Mouse (Mus musculus) kidney, adult 2 months (tissue): ENCODE measurements around the gene Slc22a3. TPM values are rescaled to one million over a fixed set of nuclear protein-coding genes. Genes with fewer than 3 reads are reported as not detected.

Source experiments
- DNase-seq: peaks from one replicate; pipeline ENCODE4 v3.0.0; 2021
- H3K27ac ChIP-seq: fragments of 200-500 bp; 2 replicates; pipeline ENCODE4 v1.5.1; 2012; ENCODE audit warnings: low read depth, low read length, control low read depth, inconsistent platforms; ENCODE audit not compliant: insufficient read depth
- H3K27me3 ChIP-seq: fragments of 200-500 bp; replicated peaks from 2 replicates; pipeline ENCODE4 v1.6.1; 2012; ENCODE audit warnings: mild to moderate bottlenecking, moderate library complexity, low read length, inconsistent platforms; ENCODE audit not compliant: control insufficient read depth, insufficient read depth
- H3K36me3 ChIP-seq: fragments of 200-500 bp; 2 replicates; pipeline ENCODE4 v1.6.1; 2012; ENCODE audit warnings: mild to moderate bottlenecking, moderate library complexity, low read length, inconsistent platforms; ENCODE audit not compliant: control insufficient read depth, insufficient read depth
- H3K4me1 ChIP-seq: fragments of 200-500 bp; 2 replicates; pipeline ENCODE4 v1.6.1; 2011; ENCODE audit warnings: low read length; ENCODE audit not compliant: control insufficient read depth, insufficient read depth
- H3K4me3 ChIP-seq: fragments of 200-500 bp; 2 replicates; pipeline ENCODE4 v1.5.1; 2011; ENCODE audit warnings: mild to moderate bottlenecking, low read depth, low read length, control low read depth; ENCODE audit not compliant: insufficient read depth
- CTCF ChIP-seq: fragments of 200-500 bp; conservative IDR thresholded peaks from 2 replicates; pipeline ENCODE4 v1.5.1; 2011; ENCODE audit warnings: low read depth, mild to moderate bottlenecking, control low read depth, low read length, moderate library complexity, mixed read lengths; ENCODE audit not compliant: insufficient read depth, insufficient read length
- POLR2A ChIP-seq: fragments of 200-500 bp; IDR thresholded peaks from one replicate; pipeline ENCODE4 v1.6.1; 2011; ENCODE audit warnings: low read depth, low read length, control low read depth
- WGBS: fragments of 180-500 bp; shearing (Covaris S2); methylation state at CpG from one replicate; pipeline ENCODE4 v1.1.7; 2018; 5-methylcytosine and 5-hydroxymethylcytosine counted together
- polyA plus RNA-seq: library from polyadenylated mRNA; depleted of rRNA; stranded (reverse); fragments of >200 nt; gene quantifications from 2 replicates; pipeline ENCODE4 v1.2.3, GENCODE M21; 2012; rRNA removed

Slc22a3 gene
- 1.3 and 1.4 TPM in 2 replicates for polyA plus RNA-seq

DNA sequence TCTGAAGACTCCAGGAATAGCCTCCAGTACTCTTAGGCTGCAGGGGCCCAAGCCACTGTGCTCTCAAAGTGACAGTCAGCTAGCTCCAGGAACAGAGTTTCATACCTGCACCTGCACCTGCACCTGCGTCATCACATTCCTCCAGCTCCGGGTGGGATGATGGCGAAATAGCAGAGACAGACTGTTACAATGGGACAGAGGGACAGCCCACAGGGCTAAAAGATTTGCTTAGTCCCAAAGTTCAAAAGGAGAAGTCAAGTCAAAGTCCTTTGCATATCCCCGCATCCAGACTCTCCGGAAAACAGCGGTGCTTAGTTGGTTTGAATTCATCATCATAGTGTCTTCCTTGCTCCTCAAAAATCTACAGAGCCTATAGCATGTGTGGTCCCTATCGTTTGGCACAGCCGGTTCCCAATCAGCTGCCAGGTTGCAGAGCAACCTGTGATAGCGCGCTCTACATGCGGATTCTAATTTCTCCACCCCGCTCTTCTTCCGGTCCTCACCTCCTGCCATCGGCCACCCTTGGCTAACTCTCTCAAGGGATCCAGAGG, at the start of gene Slc22a3:
TSS of gene Slc22a3 (minus strand) at position 51 of the 551 bp plus-strand sequence.
- Histone ChIP-seq H3K27ac (no peak within 1 kb of the TSS), H3K36me3 (no peaks in the 10 kb centered on the region), H3K4me1 (no peaks in the 10 kb centered on the region), H3K4me3 (no peak within 1 kb of the TSS), H3K27me3 (no peaks in the 10 kb centered on the region; the same call in 1 of the 2 replicates)
- TF ChIP-seq CTCF (no peak), POLR2A (no peak)
- DNase-seq: no peak
- whole genome bisulfite sequencing: 19% methylated on average over 14 of the region's 14 CpGs

DNA sequence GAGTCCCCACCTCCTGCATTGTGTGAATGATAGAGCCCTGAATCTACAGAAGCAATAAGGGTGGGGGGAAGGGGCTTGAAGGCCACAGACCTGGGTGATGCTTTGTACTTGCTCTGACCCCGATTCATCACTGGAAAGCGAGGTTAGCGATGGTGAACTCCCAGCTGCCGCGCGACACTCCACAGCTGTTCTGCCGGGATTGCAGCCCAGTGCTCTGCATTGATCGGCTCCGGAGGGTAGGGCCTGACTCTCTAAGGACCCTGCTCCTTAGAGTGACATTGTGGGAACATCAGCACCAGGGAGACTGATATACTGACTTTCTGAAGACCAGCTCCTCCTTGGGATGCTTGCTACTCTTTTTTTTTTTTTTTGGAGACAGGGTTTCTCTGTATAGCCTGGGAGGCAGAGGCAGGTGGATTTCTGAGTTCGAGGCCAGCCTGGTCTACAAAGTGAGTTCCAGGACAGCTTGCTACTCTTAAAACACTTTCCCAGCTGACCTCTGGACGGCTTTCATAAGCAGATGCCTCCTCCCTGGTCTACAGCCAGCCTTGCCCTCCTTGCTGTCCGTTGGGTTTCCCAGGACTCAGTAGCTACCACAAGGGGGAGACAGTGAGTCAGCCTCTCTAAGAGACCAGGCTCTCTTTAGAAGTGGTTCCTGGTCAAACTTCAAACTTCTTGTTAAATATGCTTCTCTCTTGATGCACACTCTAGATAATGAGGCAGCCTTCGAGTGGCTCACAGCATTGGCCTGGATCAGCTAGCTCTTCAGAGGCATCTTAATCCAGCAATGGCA, 27.0 kb upstream of the Slc22a3 start:
- DNase-seq: peak; percentile 87
- TF ChIP-seq CTCF: peak; percentile 85
- no peak for TF ChIP-seq POLR2A
- 35% methylated on average over 13 of the region's 13 CpGs for WGBS
- no peaks in the 10 kb centered on the region for H3K36me3 ChIP-seq
- no peak overlapping the region for H3K4me3 ChIP-seq
- no peaks in the 10 kb centered on the region for H3K27me3 ChIP-seq
- H3K27ac ChIP-seq: no peak overlapping the region
- no peaks in the 10 kb centered on the region for H3K4me1 ChIP-seq

DNA sequence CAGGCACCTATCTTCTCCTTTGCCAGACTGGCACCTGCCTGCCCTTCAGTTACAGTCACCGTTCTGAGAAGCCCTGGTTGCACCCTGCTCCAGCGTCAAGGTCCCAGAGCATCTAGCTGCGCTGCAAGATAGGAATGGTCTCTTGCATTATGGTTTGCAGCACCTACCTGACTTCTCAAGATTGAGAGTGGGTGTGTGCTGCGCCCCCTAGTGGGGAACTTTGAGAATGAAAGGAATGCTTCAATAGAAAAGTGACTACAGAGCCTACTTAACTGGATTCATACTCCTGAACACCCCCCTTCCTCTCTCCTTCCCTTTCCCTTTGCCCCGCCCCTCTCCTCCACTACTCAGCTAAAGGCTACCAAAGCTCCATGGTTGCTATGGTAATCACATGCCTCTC, 24.6 kb upstream of the Slc22a3 start:
- no peak overlapping the region for H3K27ac ChIP-seq
- TF ChIP-seq POLR2A: no peak
- peak; percentile 60 for TF ChIP-seq CTCF
- peak; percentile 63 for DNase-seq
- no peaks in the 10 kb centered on the region for H3K27me3 ChIP-seq
- H3K4me1 ChIP-seq: no peaks in the 10 kb centered on the region
- no peak overlapping the region for H3K4me3 ChIP-seq
- 50% methylated on average over 5 of the region's 5 CpGs for WGBS
- no peaks in the 10 kb centered on the region for H3K36me3 ChIP-seq

DNA sequence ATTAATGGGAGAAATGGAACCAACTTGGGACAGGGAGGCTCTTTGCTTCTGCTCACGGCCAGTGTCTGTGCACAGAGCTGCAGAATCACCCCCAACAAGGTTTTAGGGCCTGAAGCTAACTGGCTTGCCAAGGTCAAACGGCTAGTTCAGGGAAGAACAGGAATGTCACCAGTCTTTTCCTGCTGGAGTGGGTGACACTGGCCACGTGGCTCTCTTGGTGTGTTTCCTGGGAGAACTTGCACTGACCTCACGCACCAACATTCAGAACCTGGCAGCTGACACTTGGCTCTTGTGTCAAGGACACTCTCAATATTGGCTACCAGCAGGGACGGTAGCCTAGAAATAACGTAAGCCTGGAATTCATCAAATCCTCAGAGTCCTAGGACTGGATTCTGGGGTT, 22.6 kb upstream of the Slc22a3 start:
- H3K27me3 ChIP-seq: no peaks in the 10 kb centered on the region
- WGBS: 60% methylated on average over 6 of the region's 6 CpGs
- H3K36me3 ChIP-seq: no peaks in the 10 kb centered on the region
- H3K4me3 ChIP-seq: no peak overlapping the region
- peak; percentile 46 for DNase-seq
- no peaks in the 10 kb centered on the region for H3K4me1 ChIP-seq
- no peak overlapping the region for H3K27ac ChIP-seq
- TF ChIP-seq POLR2A (no peak), CTCF (no peak)

DNA sequence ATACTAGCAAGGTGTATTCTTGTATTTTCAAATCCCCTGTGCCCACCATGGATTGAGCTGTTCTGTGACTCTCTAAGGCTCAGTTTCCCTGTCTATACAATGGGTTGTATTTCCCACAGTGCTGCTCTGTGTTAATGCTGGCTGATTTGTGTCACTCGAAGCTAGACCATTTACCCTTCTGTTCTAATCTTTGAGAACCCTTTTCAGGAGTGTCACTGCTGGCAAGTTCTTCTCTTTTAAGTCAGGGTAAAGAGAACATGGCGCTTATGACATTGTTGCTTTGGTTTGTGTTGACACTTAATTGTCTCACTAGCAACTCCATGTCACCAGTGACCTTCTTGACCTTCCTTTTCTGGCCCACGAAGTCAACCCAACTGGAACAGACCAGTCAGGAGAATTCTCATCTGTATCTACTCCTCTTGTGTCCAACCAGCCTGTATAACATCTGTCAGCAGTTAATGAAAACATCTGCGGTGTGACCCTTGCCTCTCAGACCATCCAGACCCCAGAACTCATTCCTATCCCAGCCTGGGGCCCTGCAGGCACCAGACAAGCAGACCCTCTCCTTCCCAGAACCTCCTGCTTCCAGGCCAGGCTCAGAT, 22.0 kb upstream of the Slc22a3 start:
- Histone ChIP-seq H3K4me3 (no peak overlapping the region), H3K27me3 (no peaks in the 10 kb centered on the region), H3K4me1 (no peaks in the 10 kb centered on the region), H3K27ac (no peak overlapping the region), H3K36me3 (no peaks in the 10 kb centered on the region)
- 73% methylated on average over 4 of the region's 4 CpGs for WGBS
- TF ChIP-seq CTCF (no peak), POLR2A (no peak)
- DNase-seq: no peak

DNA sequence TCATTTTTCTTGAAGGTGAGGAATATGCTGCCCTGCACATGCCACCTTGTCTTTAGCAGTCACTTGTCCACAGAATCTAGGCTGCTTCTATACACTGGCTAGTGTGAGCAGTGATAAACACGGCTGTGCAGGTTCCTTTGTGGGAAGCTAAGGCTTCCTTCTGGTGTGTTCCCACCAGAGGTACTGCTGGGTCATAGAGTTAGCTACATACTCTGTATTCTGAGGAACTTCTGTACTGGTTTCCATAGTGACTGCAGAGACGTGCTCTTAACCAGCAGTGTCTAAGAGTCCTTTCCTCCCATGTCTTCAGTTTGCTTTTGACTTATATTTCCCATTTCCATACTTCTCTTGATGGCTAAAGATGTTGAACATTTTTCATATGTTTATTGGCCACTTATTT, 11.6 kb upstream of the Slc22a3 start:
- 60% methylated on average over 2 of the region's 2 CpGs for WGBS
- TF ChIP-seq POLR2A (no peak), CTCF (no peak)
- no peak overlapping the region for H3K27ac ChIP-seq
- no peak overlapping the region for H3K4me3 ChIP-seq
- H3K36me3 ChIP-seq: no peaks in the 10 kb centered on the region
- no peaks in the 10 kb centered on the region for H3K27me3 ChIP-seq
- no peak for DNase-seq
- no peaks in the 10 kb centered on the region for H3K4me1 ChIP-seq

DNA sequence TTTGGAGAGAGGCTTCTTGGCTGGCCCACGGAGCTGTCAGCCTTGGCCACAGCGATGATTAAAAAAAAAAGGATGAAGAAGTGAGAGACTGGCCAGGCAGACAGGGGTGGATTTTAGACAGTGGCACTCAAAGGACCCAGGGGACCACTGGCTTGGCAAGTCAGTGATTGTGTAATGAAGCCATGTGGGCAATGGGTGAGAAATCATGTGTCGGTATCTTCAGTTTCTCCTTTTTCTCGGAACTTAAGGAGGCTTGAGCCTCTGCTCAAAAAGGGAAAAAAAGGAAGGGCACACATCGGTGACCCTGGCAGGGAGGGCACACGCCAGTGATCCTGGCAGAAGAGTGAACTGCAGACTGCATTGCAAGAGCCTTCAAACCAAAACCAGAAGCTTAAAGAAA, 10.7 kb upstream of the Slc22a3 start:
- WGBS: 72% methylated on average over 6 of the region's 6 CpGs
- no peak overlapping the region for H3K4me3 ChIP-seq
- TF ChIP-seq POLR2A (no peak), CTCF (no peak)
- H3K36me3 ChIP-seq: no peaks in the 10 kb centered on the region
- H3K4me1 ChIP-seq: no peaks in the 10 kb centered on the region
- H3K27me3 ChIP-seq: no peaks in the 10 kb centered on the region
- DNase-seq: no peak
- H3K27ac ChIP-seq: no peak overlapping the region
